Mouse (Mus musculus): Measurements from ENCODE around the gene Scml4.

The Scml4 gene

GRCm38 (mm10) chr10:42860159-42860911 is at the start of gene Scml4:
Scml4 (plus strand) TSS chr10:42860370.
- peak; percentile 94 for DNase-seq (ENCODE audit: low read depth, low spot score)

- DNase-seq (ENCODE audit: low read depth, low spot score): no peak
Observed at GRCm38 (mm10) chr10:42825923-42826322, 34.2 kb upstream of the Scml4 start.

- DNase-seq (ENCODE audit: low read depth, low spot score): no peak
Observed at GRCm38 (mm10) chr10:42827155-42827554, 33.0 kb upstream of the Scml4 start.

- no peak for DNase-seq (ENCODE audit: low read depth, low spot score)
Observed at GRCm38 (mm10) chr10:42830007-42830406, 30.2 kb upstream of the Scml4 start.

- no peak for DNase-seq (ENCODE audit: low read depth, low spot score)
Observed at GRCm38 (mm10) chr10:42830409-42830808, 29.8 kb upstream of the Scml4 start.

GRCm38 (mm10) chr10:42832677-42833076 is 27.5 kb upstream of the Scml4 start:
- DNase-seq (ENCODE audit: low read depth, low spot score): peak; percentile 64

- no peak for DNase-seq (ENCODE audit: low read depth, low spot score)
Observed at GRCm38 (mm10) chr10:42833871-42834727, 26.1 kb upstream of the Scml4 start.

- no peak for DNase-seq (ENCODE audit: low read depth, low spot score)
Observed at GRCm38 (mm10) chr10:42838106-42838505, 22.1 kb upstream of the Scml4 start.

- DNase-seq (ENCODE audit: low read depth, low spot score): peak; percentile 74
Observed at GRCm38 (mm10) chr10:42838736-42839135, 21.4 kb upstream of the Scml4 start.

GRCm38 (mm10) chr10:42840036-42840435 is 20.1 kb upstream of the Scml4 start:
- DNase-seq (ENCODE audit: low read depth, low spot score): peak; percentile 26

GRCm38 (mm10) chr10:42841531-42842195 is 18.5 kb upstream of the Scml4 start:
- DNase-seq (ENCODE audit: low read depth, low spot score): peak; percentile 69

GRCm38 (mm10) chr10:42842358-42842757 is 17.8 kb upstream of the Scml4 start:
- peak; percentile 84 for DNase-seq (ENCODE audit: low read depth, low spot score)

GRCm38 (mm10) chr10:42843416-42843815 is 16.8 kb upstream of the Scml4 start:
- DNase-seq (ENCODE audit: low read depth, low spot score): no peak

- no peak for DNase-seq (ENCODE audit: low read depth, low spot score)
Observed at GRCm38 (mm10) chr10:42845480-42845879, 14.7 kb upstream of the Scml4 start.

GRCm38 (mm10) chr10:42848179-42849080 is 11.7 kb upstream of the Scml4 start:
- DNase-seq (ENCODE audit: low read depth, low spot score): peak; percentile 18

- DNase-seq (ENCODE audit: low read depth, low spot score): peak; percentile 65
Observed at GRCm38 (mm10) chr10:42849081-42849400, 11.1 kb upstream of the Scml4 start.

GRCm38 (mm10) chr10:42854838-42855237 is 5.3 kb upstream of the Scml4 start:
- DNase-seq (ENCODE audit: low read depth, low spot score): no peak

- DNase-seq (ENCODE audit: low read depth, low spot score): no peak
Observed at GRCm38 (mm10) chr10:42855250-42855649, 4.9 kb upstream of the Scml4 start.

- DNase-seq (ENCODE audit: low read depth, low spot score): no peak
Observed at GRCm38 (mm10) chr10:42856574-42856973, 3.6 kb upstream of the Scml4 start.

GRCm38 (mm10) chr10:42857021-42857420 is 3.1 kb upstream of the Scml4 start:
- no peak for DNase-seq (ENCODE audit: low read depth, low spot score)

GRCm38 (mm10) chr10:42859781-42860158 is 400 bp upstream of the Scml4 start:
- DNase-seq (ENCODE audit: low read depth, low spot score): no peak
